Mouse (Mus musculus): Measurements from ENCODE around the gene Gm10718.
"Not testable (repeated sequence)": the region's sequence is repeated elsewhere in the genome, so short reads cannot be mapped to it uniquely, and the experiment has no call there.

DNA sequence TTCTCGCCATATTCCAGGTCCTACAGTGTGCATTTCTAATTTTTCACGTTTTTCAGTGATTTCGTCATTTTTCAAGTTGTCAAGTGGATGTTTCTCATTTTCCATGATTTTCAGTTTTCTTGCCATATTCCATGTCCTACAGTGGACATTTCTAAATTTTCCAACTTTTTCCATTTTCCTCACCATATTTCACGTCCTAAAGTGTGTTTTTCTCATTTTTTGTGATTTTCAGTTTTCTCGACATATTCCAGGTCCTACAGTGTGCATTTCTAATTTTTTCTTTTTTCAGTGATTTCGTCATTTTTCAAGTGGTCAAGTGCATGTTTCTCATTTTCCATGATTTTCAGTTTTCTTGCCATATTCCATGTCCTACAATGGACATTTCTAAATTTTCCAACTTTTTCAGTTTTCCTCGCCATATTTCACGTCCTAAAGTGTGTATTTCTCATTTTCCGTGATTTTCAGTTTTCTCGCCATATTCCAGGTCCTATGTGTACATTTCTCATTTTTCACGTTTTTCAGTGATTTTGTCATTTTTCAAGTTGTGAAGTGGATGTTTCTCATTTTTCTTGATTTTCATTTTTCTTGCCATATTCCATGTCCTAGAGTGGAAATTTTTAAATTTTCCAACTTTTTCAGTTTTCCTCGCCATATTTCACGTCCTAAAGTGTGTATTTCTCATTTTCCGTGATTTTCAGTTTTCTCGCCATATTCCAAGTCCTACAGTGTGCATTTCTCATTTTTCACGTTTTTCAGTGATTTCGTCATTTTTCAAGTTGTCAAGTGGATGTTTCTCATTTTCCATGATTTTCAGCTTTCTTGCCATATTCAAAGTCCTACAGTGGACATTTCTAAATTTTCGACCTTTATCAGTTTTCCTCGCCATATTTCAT lies 3.3 kb upstream of the Gm10718 start:
- TF ChIP-seq ELF1 (IDR thresholded peaks at IDR 0.05; ENCODE audit: low read depth, low read length); NELFE (IDR thresholded peaks at IDR 0.05; ENCODE audit: low read depth, low read length); JUND (conservative IDR thresholded peaks at IDR 0.05; ENCODE audit: low read depth, low read length); MAX (IDR thresholded peaks at IDR 0.05; ENCODE audit: low read length); CTCF (conservative IDR thresholded peaks at IDR 0.05 in 1 of 2, IDR thresholded peaks at IDR 0.05 in 1 of 2; ENCODE audit: low read depth in 2 of 2, low read length in 2 of 2); USF1 (IDR thresholded peaks at IDR 0.05; ENCODE audit: low read depth, low read length); HCFC1 (IDR thresholded peaks at IDR 0.05; ENCODE audit: low read depth, low read length); ZC3H11A (IDR thresholded peaks at IDR 0.05; ENCODE audit: low read depth, low read length); POLR2A (IDR thresholded peaks at IDR 0.05; ENCODE audit: low read depth, low read length); TCF12 (IDR thresholded peaks at IDR 0.05; ENCODE audit: low read depth, low read length); ETS1 (conservative IDR thresholded peaks at IDR 0.05; ENCODE audit: low read depth, low read length); ZNF384 (IDR thresholded peaks at IDR 0.05; ENCODE audit: low read depth, low read length): not testable (repeated sequence)

All from CH12.LX (cell line).